In genomic region chr19:16472655-16473054, GRCm38 (mm10) we compare ENCODE assay signal across 20 mouse cellular contexts.
"Had no signal": no experiment of that assay in that cellular context is flagged by ENCODE, and none has a peak within 500 bp of the region (broad histone marks: within the 10 kb centered on the region; RNA-seq: fewer than 3 reads in every experiment).

No protein-coding gene starts in this region.

- H3K9ac ChIP-seq: intestine, embryonic 15.5 days; kidney, embryonic 15.5 days; limb, embryonic 13.5 days; lung, embryonic 14.5 days; midbrain, embryonic 13.5 days had no signal

- H3K4me2 ChIP-seq: intestine, embryonic 15.5 days; kidney, embryonic 15.5 days; limb, embryonic 13.5 days; lung, embryonic 14.5 days; midbrain, embryonic 13.5 days had no signal

- H3K9me3 ChIP-seq: intestine, embryonic 15.5 days; limb, embryonic 10.5 days; limb, embryonic 13.5 days; midbrain, embryonic 13.5 days had no signal

- ATAC-seq: intestine, embryonic 15.5 days; lung, postnatal 0 days; midbrain, embryonic 13.5 days; midbrain, embryonic 16.5 days had no signal

- DNase-seq: kidney, adult 11 months; kidney, adult 8-10 months; kidney, postnatal 10 days; kidney, postnatal 36 days; lung, embryonic 14.5 days; right cerebral cortex, postnatal 4 days; thymus, adult 2 months; thymus, postnatal 14 days; thymus, postnatal 4 days had no signal

- H3K4me1 ChIP-seq: intestine, embryonic 15.5 days; kidney, embryonic 15.5 days; limb, embryonic 10.5 days; limb, embryonic 13.5 days; midbrain, embryonic 10.5 days; midbrain, embryonic 13.5 days had no signal

- H3K36me3 ChIP-seq: intestine, embryonic 15.5 days; kidney, embryonic 15.5 days; limb, embryonic 10.5 days; limb, embryonic 13.5 days; midbrain, embryonic 10.5 days; midbrain, embryonic 13.5 days had no signal

- H3K27me3 ChIP-seq: intestine, embryonic 15.5 days; kidney, embryonic 15.5 days; limb, embryonic 13.5 days; megakaryocyte, embryonic 14.5 days; midbrain, embryonic 13.5 days had no signal

- H3K27ac ChIP-seq: intestine, embryonic 15.5 days; kidney, embryonic 15.5 days; limb, embryonic 10.5 days; limb, embryonic 13.5 days; macrophage; midbrain, embryonic 10.5 days; midbrain, embryonic 13.5 days; stomach, postnatal 0 days had no signal

- H3K4me3 ChIP-seq: intestine, embryonic 15.5 days; kidney, embryonic 15.5 days; limb, embryonic 10.5 days; limb, embryonic 13.5 days; megakaryocyte, embryonic 14.5 days; midbrain, embryonic 10.5 days; midbrain, embryonic 13.5 days had no signal
